Mouse (Mus musculus) liver, postnatal 0 days (tissue): ENCODE results near the gene Flnb.

ENCODE experiments used
- CTCF ChIP-seq: sonication (generic); IDR thresholded peaks from 2 replicates; pipeline ENCODE4 v1.5.1; 2016; ENCODE audit warnings: antibody characterized with exemption, low read depth
- EP300 ChIP-seq: IDR thresholded peaks from 2 replicates; pipeline ENCODE4 v1.6.1; 2016; ENCODE audit warnings: antibody characterized with exemption, low read depth, mild to moderate bottlenecking

DNA sequence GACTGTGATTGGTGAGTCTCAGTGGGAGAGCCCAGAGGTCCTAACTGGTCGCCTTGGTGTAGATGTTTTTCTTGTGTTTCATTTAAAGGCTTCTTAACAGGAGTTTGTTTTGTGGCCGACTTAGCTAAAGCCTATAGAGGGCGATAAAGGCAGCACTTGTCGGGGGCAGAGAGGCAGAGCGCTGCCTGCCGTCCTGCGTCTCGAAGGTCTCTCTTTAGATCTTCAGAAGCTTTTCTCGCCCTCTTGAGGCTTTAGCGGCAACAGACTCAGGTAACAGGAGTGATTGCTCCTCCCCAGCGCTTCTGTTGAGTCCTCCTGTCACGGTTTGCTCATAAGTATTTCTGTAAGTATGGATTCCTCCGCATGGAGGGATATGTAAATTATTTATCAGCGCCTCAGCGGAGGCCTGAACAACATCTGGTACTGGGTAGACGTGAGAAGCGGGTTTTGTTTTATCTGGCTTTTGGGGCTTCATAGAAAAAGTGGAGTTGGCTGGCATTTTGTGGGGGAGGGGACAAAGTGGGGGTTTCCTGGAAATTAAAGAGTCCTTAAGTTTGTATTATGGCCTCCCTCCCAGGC is 119.4 kb downstream of the Flnb start:
- TF ChIP-seq CTCF (peak; percentile 54), EP300 (no peak)
